Mouse (Mus musculus) G1E-ER4 (cell line): ENCODE data around the gene Spag17. TPM values are rescaled to one million over a fixed set of nuclear protein-coding genes. Genes with fewer than 3 reads are reported as not detected.

Source experiments
- GATA1 ChIP-seq: IDR thresholded peaks from one replicate; pipeline ENCODE4 v1.8.0; 2012; ENCODE audit warnings: low read length, inconsistent platforms
- polyA plus RNA-seq: library from polyadenylated mRNA; stranded (reverse); fragments of >175 nt; gene quantifications from 2 replicates; pipeline ENCODE4 v1.2.3, GENCODE M21; 2012

Spag17 gene
- polyA plus RNA-seq, 1 experiment = not detected

GRCm38 (mm10) chr3:100074406-100074805, 189.2 kb downstream of the Spag17 start:
- TF ChIP-seq GATA1 = no peak

GRCm38 (mm10) chr3:100102386-100103092, 217.3 kb downstream of the Spag17 start:
- no peak for TF ChIP-seq GATA1

GRCm38 (mm10) chr3:100106736-100107135, 221.5 kb downstream of the Spag17 start:
- no peak for TF ChIP-seq GATA1

GRCm38 (mm10) chr3:100118681-100119080, 233.5 kb downstream of the Spag17 start:
- TF ChIP-seq GATA1 = no peak

GRCm38 (mm10) chr3:100121961-100122360, 236.8 kb downstream of the Spag17 start:
- no peak for TF ChIP-seq GATA1

GRCm38 (mm10) chr3:100122445-100122844, 237.2 kb downstream of the Spag17 start:
- TF ChIP-seq GATA1 = no peak

- TF ChIP-seq GATA1 = no peak
Measured at GRCm38 (mm10) chr3:100160682-100161445, 275.7 kb downstream of the Spag17 start.

- TF ChIP-seq GATA1 = no peak
Measured at GRCm38 (mm10) chr3:100161665-100162314, 276.6 kb downstream of the Spag17 start.

- TF ChIP-seq GATA1 = no peak
Measured at GRCm38 (mm10) chr3:100162315-100163105, 277.3 kb downstream of the Spag17 start, which contains the start of the genes Gdap2 and Wdr3. Gdap2 (plus strand) TSS chr3:100162381. Wdr3 (minus strand) TSS chr3:100162407.

- no peak for TF ChIP-seq GATA1
Measured at GRCm38 (mm10) chr3:100163556-100163955, 278.4 kb downstream of the Spag17 start.

- no peak for TF ChIP-seq GATA1
Measured at GRCm38 (mm10) chr3:100164991-100165390, 279.8 kb downstream of the Spag17 start.

GRCm38 (mm10) chr3:100176031-100176430, 290.8 kb downstream of the Spag17 start:
- TF ChIP-seq GATA1 = no peak

- TF ChIP-seq GATA1 = no peak
Measured at GRCm38 (mm10) chr3:100180471-100180870, 295.3 kb downstream of the Spag17 start.

- no peak for TF ChIP-seq GATA1
Measured at GRCm38 (mm10) chr3:100189444-100189843, 304.2 kb downstream of the Spag17 start.

- no peak for TF ChIP-seq GATA1
Measured at GRCm38 (mm10) chr3:100189861-100190260, 304.7 kb downstream of the Spag17 start.
